Mouse (Mus musculus) natural killer cell, adult 2 months (primary cell): ENCODE results near the gene Sdf4.

Source experiments
- DNase-seq, 2 experiments: peaks; one replicate each; pipeline ENCODE4 v3.0.0; 2022; ENCODE audit warnings: low spot score in 2 of 2

Sdf4 gene

GRCm38 (mm10) chr4:156004109-156004508, 11.4 kb downstream of the Sdf4 start:
- DNase-seq: no peak

GRCm38 (mm10) chr4:156008369-156008768, 15.7 kb downstream of the Sdf4 start:
- DNase-seq: no peak

GRCm38 (mm10) chr4:156013637-156014036, 21.0 kb downstream of the Sdf4 start, which contains the start of gene Tnfrsf4:
Tnfrsf4 (plus strand) TSS chr4:156013843.
- no peak for DNase-seq

GRCm38 (mm10) chr4:156014436-156014835, 21.8 kb downstream of the Sdf4 start:
- DNase-seq: no peak

- DNase-seq: no peak
These were observed 27.1 kb downstream of the Sdf4 start for GRCm38 (mm10) chr4:156019771-156020170.

- DNase-seq: no peak
These were observed 28.7 kb downstream of the Sdf4 start for GRCm38 (mm10) chr4:156021381-156021780.

- DNase-seq: peak; percentile 66 to 74
These were observed 29.3 kb downstream of the Sdf4 start for GRCm38 (mm10) chr4:156021942-156022419.

GRCm38 (mm10) chr4:156023520-156023919, 30.8 kb downstream of the Sdf4 start:
- no peak for DNase-seq

- DNase-seq: no peak
These were observed 31.5 kb downstream of the Sdf4 start for GRCm38 (mm10) chr4:156024184-156024583.

GRCm38 (mm10) chr4:156026013-156026412, 33.3 kb downstream of the Sdf4 start, which contains the start of gene Tnfrsf18:
Tnfrsf18 (plus strand) TSS chr4:156026164.
- peak; percentile 61 to 71 for DNase-seq

- DNase-seq: no peak
These were observed 35.9 kb downstream of the Sdf4 start for GRCm38 (mm10) chr4:156028580-156028979.

- DNase-seq: peak; percentile 53 to 64
These were observed 38.0 kb downstream of the Sdf4 start for GRCm38 (mm10) chr4:156030651-156031118.

GRCm38 (mm10) chr4:156031255-156031592, 38.6 kb downstream of the Sdf4 start:
- no peak for DNase-seq

GRCm38 (mm10) chr4:156031593-156032391, 39.1 kb downstream of the Sdf4 start:
- peak; percentile 44 to 45 for DNase-seq

- DNase-seq: peak; percentile 28 to 51
These were observed 40.2 kb downstream of the Sdf4 start for GRCm38 (mm10) chr4:156032856-156033255.

GRCm38 (mm10) chr4:156033476-156034119, 40.9 kb downstream of the Sdf4 start:
- peak; percentile 62 to 69 for DNase-seq

GRCm38 (mm10) chr4:156034301-156034700, 41.6 kb downstream of the Sdf4 start:
- DNase-seq: no peak

GRCm38 (mm10) chr4:156034901-156035300, 42.2 kb downstream of the Sdf4 start:
- peak in 1 of 2 experiments; percentile 7 for DNase-seq

- DNase-seq: no peak
These were observed 52.1 kb downstream of the Sdf4 start for GRCm38 (mm10) chr4:156044754-156045153.

- DNase-seq: no peak
These were observed 57.1 kb downstream of the Sdf4 start for GRCm38 (mm10) chr4:156049779-156050178.

- no peak for DNase-seq
These were observed 57.8 kb downstream of the Sdf4 start for GRCm38 (mm10) chr4:156050391-156050980.

GRCm38 (mm10) chr4:156053113-156053512, 60.4 kb downstream of the Sdf4 start:
- no peak for DNase-seq
